Mouse (Mus musculus) kidney, adult 2 months (tissue): ENCODE measurements around the gene Fut9.

Source experiments
- CTCF ChIP-seq: fragments of 200-500 bp; conservative IDR thresholded peaks from 2 replicates; pipeline ENCODE4 v1.5.1; 2011; ENCODE audit warnings: low read depth, mild to moderate bottlenecking, control low read depth, low read length, moderate library complexity, mixed read lengths; ENCODE audit not compliant: insufficient read depth, insufficient read length
- POLR2A ChIP-seq: fragments of 200-500 bp; IDR thresholded peaks from one replicate; pipeline ENCODE4 v1.6.1; 2011; ENCODE audit warnings: low read depth, low read length, control low read depth

DNA sequence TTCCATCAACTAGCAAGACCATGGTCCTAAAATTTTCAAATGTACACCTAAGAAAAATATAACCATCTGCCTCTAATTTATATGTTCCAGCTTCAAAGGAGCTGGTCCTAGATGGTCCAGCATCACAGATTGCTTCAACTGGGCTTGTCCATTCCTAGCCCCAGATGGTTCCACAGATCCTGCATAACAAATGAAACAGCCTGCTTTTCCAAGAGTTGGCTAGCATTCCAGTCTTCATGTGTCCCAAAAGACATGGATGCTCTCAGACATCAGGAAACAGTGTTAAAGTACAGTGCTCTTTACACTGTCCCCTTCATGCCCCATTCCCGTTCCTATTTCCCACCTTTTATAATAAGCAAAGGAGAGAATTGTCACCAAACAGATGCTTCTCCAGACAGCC, 135.8 kb downstream of the Fut9 start:
- TF ChIP-seq POLR2A (no peak), CTCF (no peak)
